Mouse (Mus musculus) monocyte, adult 2 months (primary cell): ENCODE results near the gene Rtp3.

Experiments
- DNase-seq, 2 experiments: peaks; one replicate each; pipeline ENCODE4 v3.0.0; 2022; ENCODE audit warnings: low spot score in 2 of 2, low read depth in 1 of 2

Rtp3 gene

DNA sequence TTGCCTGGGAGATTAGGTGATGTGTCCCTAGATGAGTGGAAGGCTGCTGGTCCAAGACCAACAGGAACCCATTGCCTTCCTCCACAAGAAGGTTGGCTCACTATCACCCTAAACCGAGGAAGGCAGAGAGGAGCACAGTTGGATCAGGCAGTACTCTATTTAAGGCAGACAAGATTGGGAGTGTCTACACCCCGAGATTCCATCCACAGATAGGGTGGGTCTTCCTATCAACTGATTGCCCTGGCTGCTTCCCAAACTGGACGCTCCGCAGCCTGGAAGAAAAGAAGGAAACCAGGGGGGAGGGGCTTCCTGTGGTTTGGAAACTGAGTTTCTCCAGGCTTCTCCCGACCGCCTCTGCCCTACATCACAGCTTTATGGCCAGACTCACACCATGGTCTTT, at the start of gene Rtp3:
TSS of gene Rtp3 (minus strand) at position 380 of the 400 bp plus-strand sequence.
- DNase-seq, result no peak

- no peak for DNase-seq
Measured at GRCm38 (mm10) chr9:111039966-111040365, 49.6 kb upstream of the Rtp3 start.

- DNase-seq, result no peak
Measured at GRCm38 (mm10) chr9:111033717-111034116, 43.3 kb upstream of the Rtp3 start.

DNA sequence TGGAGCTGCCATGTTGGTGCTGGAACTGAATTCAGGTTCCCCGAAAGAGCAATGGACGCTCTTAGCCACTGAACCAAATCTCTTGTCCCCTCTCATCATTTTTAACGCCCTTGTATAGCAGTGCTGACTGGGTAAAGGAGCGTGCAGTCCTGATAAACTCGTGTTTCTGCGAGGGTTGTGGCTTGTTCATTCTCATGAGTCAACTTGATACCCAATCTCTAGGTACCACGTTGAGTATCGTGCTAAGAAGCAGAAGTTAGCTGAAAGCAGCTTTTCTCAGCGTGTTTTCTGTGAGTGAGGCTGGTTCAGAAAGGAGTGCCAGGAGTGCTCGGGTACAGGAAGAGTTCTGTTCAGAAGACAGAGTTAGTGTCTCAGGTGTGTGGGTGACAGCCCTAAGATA, 36.4 kb upstream of the Rtp3 start:
- no peak for DNase-seq

DNA sequence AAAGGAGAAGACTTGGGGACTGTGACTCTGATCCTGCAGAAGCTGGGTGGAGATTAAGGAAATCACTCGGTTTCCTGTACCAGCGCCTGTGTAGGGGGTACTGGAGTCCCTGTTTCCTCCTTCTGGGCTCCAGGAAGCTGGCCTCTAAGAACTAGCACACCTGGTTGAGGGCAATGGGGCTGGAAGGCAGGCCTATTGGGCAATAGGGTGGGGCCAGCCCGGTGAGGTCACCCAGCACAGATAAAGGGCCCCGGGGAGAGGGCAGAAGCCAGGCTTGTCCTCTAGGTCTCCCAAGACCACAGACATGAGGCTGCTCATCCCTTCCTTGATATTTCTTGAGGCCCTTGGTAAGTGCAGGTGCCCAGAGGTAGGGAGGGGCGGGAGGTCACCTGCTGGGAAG, 28.6 kb upstream of the Rtp3 start, which contains the start of gene Ltf:
TSS of gene Ltf (plus strand) at position 250 of the 400 bp plus-strand sequence.
- DNase-seq, result no peak

DNA sequence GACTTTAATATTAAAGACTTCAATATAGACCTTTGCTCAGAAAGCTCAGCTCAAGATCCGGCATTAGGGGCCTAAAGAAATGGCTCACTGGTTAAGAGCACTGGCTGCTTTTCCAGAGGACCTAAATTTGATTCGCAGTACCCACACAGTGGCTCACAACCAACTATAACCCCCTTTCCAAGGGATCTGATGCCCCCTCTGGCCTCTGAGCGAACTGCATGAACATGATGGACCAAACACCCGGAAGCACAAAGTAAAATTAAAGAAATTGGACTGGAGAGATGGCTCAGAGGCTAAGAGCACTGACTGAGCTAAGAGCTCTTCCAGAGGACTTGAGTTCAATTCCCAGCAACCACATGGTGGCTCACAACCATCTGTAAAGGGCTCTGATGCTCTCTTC, 25.3 kb upstream of the Rtp3 start:
- no peak for DNase-seq

DNA sequence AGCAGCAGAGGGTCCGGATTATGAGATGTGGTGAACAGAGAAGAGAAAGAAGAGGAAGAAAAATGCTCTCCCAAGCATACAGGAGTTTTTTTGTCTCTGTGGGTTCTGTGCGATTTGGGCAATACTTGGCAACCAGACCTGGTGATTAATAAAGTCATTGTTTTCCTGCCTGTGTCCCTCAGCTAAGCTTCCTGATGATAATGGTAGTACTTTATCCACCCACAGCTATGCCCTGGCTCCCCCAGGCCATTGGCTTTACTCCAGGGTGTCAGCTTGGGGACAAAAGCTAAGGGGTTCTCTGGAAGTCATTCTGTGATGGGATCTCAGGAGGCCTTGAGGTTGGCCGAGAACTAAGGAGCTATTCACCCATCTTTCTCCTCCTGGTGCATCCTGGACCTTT, 21.7 kb upstream of the Rtp3 start:
- no peak for DNase-seq

DNA sequence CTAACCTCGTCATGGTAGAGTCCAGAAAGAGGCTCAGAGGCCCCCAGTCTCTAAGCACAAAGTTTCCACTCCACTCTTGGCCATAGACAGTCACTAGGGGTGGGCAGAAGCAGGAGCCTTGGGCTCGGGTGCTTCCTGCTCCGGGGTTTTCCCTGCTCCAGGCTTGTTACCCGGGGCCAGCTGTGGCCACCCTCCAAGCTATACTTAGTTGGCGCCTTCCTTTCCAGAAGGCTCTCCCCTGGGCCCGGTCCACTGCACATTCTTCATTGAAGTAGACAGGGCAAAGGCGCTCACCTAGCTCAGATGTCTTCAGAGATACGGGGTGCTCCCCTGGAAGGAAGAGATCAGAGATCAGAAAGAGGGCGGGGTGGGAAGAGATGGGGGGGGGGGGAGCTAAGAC, 21.2 kb upstream of the Rtp3 start:
- no peak for DNase-seq

DNA sequence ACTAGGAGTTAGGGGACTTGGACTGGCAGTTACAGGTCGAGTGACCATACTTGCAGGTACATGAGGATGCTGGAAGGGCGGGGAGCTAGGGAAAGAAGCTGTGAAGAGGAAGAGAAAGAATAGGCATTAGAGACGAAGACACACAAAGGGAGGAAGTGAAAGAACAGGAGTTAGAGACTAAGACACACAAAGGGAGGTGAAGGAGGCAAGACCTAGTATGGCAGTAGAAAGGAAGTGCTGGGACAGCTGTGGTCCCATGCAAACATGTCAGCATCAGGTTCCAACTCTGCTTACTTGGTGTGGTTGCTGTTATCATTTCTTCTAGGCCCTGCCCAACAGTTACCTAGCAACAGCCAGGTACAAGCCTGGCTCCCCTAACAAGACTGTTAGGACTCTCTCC, 19.4 kb upstream of the Rtp3 start:
- DNase-seq, result no peak

DNA sequence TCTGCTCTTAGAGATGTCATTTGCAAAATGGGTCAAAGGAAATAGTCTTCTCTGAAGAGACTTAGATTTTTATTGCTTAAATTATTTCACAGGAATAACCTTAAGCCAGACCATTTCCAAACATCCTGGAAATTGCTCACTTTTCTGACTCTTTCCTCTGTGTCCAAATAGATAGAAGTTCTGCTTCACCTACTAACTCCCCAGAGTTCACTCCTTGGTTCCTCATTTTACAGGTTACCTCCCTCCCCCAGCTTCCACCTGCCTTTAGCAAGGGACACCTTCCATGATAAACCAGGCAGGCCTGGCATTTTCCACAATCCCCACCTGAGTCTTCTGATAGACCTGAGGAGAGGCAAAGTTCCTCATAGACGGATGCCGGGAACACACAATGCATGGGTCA, 16.2 kb upstream of the Rtp3 start:
- DNase-seq, result no peak

- no peak for DNase-seq
Measured at GRCm38 (mm10) chr9:111003279-111003678, 12.9 kb upstream of the Rtp3 start.

DNA sequence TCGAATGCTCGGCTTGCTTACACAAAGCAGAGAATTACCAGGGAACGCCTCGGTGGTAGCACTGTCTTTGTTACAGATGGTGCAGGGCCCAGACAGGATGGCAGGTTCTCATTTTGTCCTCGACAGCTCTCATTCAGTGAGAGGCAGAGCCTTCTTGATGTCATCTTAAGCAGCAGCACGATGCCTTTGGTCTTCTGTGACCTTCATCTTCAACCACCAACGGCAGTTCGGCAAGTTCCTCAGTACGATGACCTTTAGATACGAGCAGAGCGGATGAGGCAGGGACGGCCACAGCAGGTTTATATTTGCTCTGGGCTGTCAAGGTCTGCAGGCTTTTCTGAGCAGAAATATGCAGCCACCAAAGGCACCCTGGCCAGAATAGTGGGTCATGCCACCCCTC, 11.2 kb upstream of the Rtp3 start:
- no peak for DNase-seq

DNA sequence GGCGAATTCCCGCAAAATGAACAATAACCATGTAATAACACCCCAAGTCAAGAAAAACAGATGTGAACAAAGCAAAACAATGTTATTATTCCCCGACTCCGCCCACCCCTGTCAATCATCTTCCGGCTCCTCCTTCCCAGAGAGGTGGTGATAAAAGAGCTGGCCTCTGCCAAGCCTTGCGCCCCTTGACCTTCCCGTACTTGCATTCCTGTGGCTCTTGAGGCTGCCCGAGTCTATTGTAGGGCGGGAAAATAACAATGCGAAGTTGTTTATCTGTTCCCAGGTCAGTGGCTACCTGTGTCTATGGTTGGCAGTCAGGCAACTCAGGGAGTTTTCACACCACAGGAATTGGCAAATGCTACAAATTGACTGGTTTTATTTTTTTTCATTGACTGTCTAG, 9.5 kb upstream of the Rtp3 start:
- no peak for DNase-seq

- DNase-seq, result no peak
Measured at GRCm38 (mm10) chr9:110999056-110999455, 8.7 kb upstream of the Rtp3 start.

DNA sequence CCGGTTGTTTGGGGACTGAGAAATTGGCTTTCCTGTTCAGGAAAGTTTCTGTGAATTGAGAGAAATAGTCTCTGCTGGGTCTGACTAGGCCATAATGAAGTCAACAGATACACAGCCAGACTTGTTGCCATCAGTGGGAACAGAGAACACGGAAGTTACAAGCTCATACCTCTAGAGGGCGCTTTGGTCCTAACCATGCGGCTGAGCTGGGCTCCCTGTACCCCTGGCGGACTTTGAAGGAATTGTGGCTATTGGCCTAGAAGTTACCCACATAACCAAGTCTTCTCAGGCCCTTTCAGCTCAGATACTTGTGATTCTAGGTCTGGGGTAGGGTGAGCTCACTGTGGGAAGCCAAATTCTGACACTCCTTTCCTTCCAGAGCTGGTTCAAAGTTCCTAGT, 6.9 kb upstream of the Rtp3 start:
- peak; percentile 57 to 72 for DNase-seq

DNA sequence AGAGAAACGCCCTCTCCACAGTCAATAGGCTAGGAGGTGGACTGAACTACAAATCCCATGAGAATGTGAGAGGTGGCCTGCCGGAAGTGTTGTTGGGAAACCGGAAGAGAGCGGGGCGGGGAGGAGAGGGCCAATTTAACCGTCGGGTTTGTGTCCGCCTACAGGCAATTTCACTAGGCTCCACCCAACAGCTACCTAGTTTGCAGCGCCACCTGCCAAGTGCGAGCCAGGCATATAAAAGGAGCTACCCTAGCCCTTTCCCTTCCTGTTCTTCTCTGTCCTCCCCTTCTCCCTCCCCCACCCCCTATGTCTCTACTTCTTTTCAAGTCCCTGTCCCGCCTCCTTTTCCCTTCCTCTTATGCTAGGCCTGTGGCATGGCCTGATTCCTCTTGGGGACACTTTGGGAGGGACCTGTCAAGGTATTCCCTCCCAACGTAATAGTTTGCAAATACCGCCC, 4.4 kb upstream of the Rtp3 start:
- peak in 1 of 2 experiments; percentile 38 for DNase-seq

GRCm38 (mm10) chr9:110993281-110993709, 2.9 kb upstream of the Rtp3 start:
- no peak for DNase-seq

GRCm38 (mm10) chr9:110989543-110989942, 840 bp downstream of the Rtp3 start:
- no peak for DNase-seq

GRCm38 (mm10) chr9:110989141-110989540, 1.2 kb downstream of the Rtp3 start:
- DNase-seq, result no peak

DNA sequence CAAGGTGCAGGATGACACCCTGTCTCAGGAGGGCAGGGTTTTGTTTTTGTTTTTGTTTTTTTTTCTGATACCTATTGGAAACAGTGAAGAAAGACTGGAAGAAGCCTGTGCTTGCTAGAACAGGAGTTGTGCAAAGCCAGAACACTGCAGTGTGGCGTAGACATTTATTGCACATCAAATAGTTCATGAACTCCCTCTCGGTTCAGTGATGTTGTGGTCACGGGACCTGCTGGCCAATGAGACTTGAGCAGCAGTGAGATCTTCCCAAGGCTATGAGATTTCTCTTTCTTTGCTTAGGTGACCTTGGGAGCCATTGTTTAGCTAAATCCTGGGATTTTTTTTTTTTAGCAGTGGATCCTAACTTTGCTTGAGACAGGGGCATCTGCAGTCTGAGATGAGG, 2.3 kb downstream of the Rtp3 start:
- no peak for DNase-seq

DNA sequence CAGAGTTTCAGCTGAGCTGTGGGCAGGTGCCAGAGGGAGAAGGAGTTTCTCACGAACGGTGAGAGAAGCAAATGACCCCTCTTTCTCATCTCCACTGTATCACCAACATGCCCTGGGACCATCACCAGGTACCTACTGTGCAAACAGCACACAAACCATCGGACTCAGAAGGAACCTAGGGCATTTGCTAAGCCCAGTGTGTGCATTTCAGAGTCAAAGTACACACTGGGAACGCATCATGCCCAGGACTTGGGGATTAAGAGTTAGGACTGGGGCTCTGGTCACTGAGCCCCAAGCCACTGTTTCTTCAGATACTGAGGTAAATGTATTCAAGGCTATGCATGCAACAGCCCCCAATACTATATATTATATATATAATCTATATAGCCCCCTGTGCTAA, 3.1 kb downstream of the Rtp3 start:
- DNase-seq, result no peak

GRCm38 (mm10) chr9:110985951-110986350, 4.4 kb downstream of the Rtp3 start:
- no peak for DNase-seq

GRCm38 (mm10) chr9:110985541-110985940, 4.8 kb downstream of the Rtp3 start:
- DNase-seq, result no peak

- no peak for DNase-seq
Measured at GRCm38 (mm10) chr9:110984096-110984495, 6.3 kb downstream of the Rtp3 start.
